Mouse (Mus musculus) neural tube, embryonic 12.5 days (tissue): ENCODE results near the gene Baz2b. TPM values are rescaled to one million over a fixed set of nuclear protein-coding genes. Genes with fewer than 3 reads are reported as not detected.
A peak's percentile ranks its signal among the peaks of the same experiment; 100 is the strongest.

Source experiments
- ATAC-seq: fragments of 200-750 bp; cut with Nextera tagmentation; 2 replicates; pipeline ENCODE4 v1.8.0; 2017; ENCODE audit warnings: low read depth, mild to moderate bottlenecking, moderate TSS enrichment, moderate library complexity; ENCODE audit not compliant: low FRiP score
- H3K27ac ChIP-seq: fragments of 300-500 bp; sonication (generic); 2 replicates; pipeline ENCODE4 v1.5.1; 2016
- H3K27me3 ChIP-seq: fragments of 300-500 bp; sonication (generic); replicated peaks from 2 replicates; pipeline ENCODE4 v1.6.1; 2016; ENCODE audit warnings: mild to moderate bottlenecking
- H3K36me3 ChIP-seq: fragments of 300-500 bp; sonication (generic); 2 replicates; pipeline ENCODE4 v1.6.1; 2016; ENCODE audit warnings: mild to moderate bottlenecking
- H3K4me1 ChIP-seq: fragments of 300-500 bp; sonication (generic); 2 replicates; pipeline ENCODE4 v1.6.1; 2016
- H3K4me2 ChIP-seq: fragments of 300-500 bp; sonication (generic); replicated peaks from 2 replicates; pipeline ENCODE4 v1.6.1; 2016; ENCODE audit warnings: mild to moderate bottlenecking
- H3K4me3 ChIP-seq: fragments of 300-500 bp; sonication (generic); 2 replicates; pipeline ENCODE4 v1.5.1; 2016
- H3K9ac ChIP-seq: fragments of 300-500 bp; sonication (generic); 2 replicates; pipeline ENCODE4 v1.6.1; 2016; ENCODE audit warnings: mild to moderate bottlenecking
- H3K9me3 ChIP-seq: fragments of 300-500 bp; sonication (generic); 2 replicates; pipeline ENCODE4 v1.6.1; 2016; ENCODE audit warnings: mild to moderate bottlenecking
- WGBS: fragments of 180-500 bp; shearing (Covaris S2); methylation state at CpG from one replicate; pipeline ENCODE4 v1.1.7; 2016; 5-methylcytosine and 5-hydroxymethylcytosine counted together
- polyA plus RNA-seq: library from polyadenylated mRNA; unstranded; fragments of >200 nt; fragmentation: Nextera tagmentation; extraction: Ambion mirVana; gene quantifications from 2 replicates; pipeline ENCODE4 v1.2.1, GENCODE M21; 2016

Baz2b gene
- 78.3 and 80.1 TPM in 2 replicates for polyA plus RNA-seq

- Histone ChIP-seq H3K36me3 (peaks cover 2% of the 10 kb centered on the region; the same call in 1 of the 2 replicates), H3K9ac (peak within 1 kb of the TSS; percentile 96), H3K4me1 (peaks cover 30% of the 10 kb centered on the region), H3K4me2 (peak within 1 kb of the TSS; percentile 73), H3K27me3 (peaks cover 12% of the 10 kb centered on the region; the same call in 1 of the 2 replicates), H3K9me3 (no peaks in the 10 kb centered on the region), H3K27ac (peak within 1 kb of the TSS; percentile 87), H3K4me3 (peak within 1 kb of the TSS; percentile 91)
- WGBS: under 1% methylated on average over 97 of the region's 109 CpGs
- ATAC-seq: peak; percentile 79
Measured at GRCm38 (mm10) chr2:60209703-60210651, at the start of gene Baz2b, which contains the start of gene March7. Gene Baz2b (minus strand): TSS chr2:60209839. Gene March7 (plus strand): TSS chr2:60209887.

GRCm38 (mm10) chr2:60259186-60259585 lies 49.5 kb upstream of the Baz2b start:
- no peaks in the 10 kb centered on the region; the same call in 1 of the 2 replicates for H3K36me3 ChIP-seq
- WGBS: 97% methylated on average over 5 of the region's 5 CpGs
- H3K4me3 ChIP-seq: no peak overlapping the region
- ATAC-seq: no peak
- H3K4me1 ChIP-seq: no peaks in the 10 kb centered on the region
- H3K4me2 ChIP-seq: no peak overlapping the region
- H3K27me3 ChIP-seq: no peaks in the 10 kb centered on the region
- H3K9me3 ChIP-seq: peaks cover 5% of the 10 kb centered on the region; the same call in 1 of the 2 replicates
- no peak overlapping the region for H3K27ac ChIP-seq
- H3K9ac ChIP-seq: no peak overlapping the region

- Histone ChIP-seq H3K4me3 (no peak overlapping the region), H3K27ac (no peak overlapping the region), H3K9me3 (peaks cover 5% of the 10 kb centered on the region; the same call in 1 of the 2 replicates), H3K4me2 (no peak overlapping the region), H3K27me3 (no peaks in the 10 kb centered on the region), H3K36me3 (no peaks in the 10 kb centered on the region; the same call in 1 of the 2 replicates), H3K9ac (no peak overlapping the region), H3K4me1 (no peaks in the 10 kb centered on the region)
- whole genome bisulfite sequencing: 89% methylated on average over 2 of the region's 2 CpGs
- no peak for ATAC-seq
Measured at GRCm38 (mm10) chr2:60256751-60257150, 47.1 kb upstream of the Baz2b start.

DNA sequence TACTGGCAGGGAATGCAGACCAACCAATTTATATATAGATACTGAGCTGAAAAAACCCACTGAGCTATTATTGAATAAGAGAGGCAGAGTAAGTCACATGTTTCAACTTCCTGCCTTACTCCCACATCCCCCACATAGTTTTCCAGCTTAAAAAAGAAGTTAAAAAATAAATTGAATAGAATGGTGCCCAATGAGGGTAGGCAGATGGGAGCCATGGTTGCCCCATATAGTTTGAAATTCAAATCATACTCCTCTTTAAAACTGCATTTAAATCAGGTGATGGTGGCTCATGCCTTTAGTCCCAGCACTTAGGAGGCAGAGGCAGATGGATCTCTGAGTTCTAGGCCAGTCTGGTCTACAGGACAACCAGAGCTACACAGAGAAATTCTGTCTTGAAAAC lies 43.9 kb upstream of the Baz2b start:
- H3K27me3 ChIP-seq: no peaks in the 10 kb centered on the region
- H3K4me1 ChIP-seq: no peaks in the 10 kb centered on the region
- no peak for ATAC-seq
- H3K36me3 ChIP-seq: peaks cover 7% of the 10 kb centered on the region; the same call in 1 of the 2 replicates
- no peak overlapping the region for H3K4me2 ChIP-seq
- no peak overlapping the region for H3K27ac ChIP-seq
- H3K9ac ChIP-seq: no peak overlapping the region
- no peak overlapping the region for H3K4me3 ChIP-seq
- H3K9me3 ChIP-seq: peaks cover 5% of the 10 kb centered on the region; the same call in 1 of the 2 replicates

GRCm38 (mm10) chr2:60252782-60253181 lies 43.1 kb upstream of the Baz2b start:
- Histone ChIP-seq H3K9ac (no peak overlapping the region), H3K4me3 (no peak overlapping the region), H3K4me2 (no peak overlapping the region), H3K4me1 (no peaks in the 10 kb centered on the region), H3K9me3 (no peaks in the 10 kb centered on the region), H3K27me3 (no peaks in the 10 kb centered on the region), H3K36me3 (peaks cover 7% of the 10 kb centered on the region; the same call in 1 of the 2 replicates), H3K27ac (no peak overlapping the region)
- WGBS: 89% methylated on average over 4 of the region's 4 CpGs
- no peak for ATAC-seq

DNA sequence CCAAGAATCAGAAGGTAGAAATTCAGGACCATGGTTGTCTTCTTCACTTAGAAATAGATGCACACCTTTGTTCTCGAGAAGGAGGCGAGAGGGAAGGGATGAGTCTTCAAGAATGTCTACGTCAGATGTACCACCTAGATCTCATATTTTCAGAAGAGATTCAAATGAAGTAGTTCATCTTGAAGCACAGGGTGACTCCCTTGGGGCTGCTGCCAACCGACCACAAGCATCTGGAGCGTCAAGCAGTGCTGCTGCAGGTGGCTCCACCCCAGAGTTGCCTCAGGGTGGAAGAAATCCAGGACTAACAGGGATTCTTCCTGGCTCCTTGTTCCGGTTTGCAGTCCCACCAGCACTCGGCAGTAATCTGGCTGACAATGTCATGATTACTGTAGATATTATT lies 24.9 kb upstream of the Baz2b start:
- Histone ChIP-seq H3K9me3 (no peaks in the 10 kb centered on the region), H3K36me3 (peaks cover 51% of the 10 kb centered on the region)

DNA sequence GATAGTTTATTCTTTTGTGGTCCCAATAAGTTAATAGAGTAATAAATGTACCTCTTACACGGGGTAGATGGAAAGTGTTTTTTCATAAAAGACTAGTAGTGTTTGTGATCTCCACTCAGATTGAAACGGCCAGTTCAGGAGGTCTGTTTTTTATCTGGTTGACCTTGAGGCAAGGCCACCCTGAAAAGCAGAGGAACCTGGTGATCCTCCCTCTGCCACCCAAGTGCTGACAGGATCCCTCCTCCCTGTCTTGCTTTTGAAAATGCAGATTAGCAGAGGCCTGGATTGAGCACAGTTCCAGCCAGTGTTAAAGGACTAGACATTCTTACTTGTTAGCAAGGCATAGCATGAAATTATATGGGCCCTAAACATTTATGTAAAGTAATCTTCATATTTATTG lies 23.5 kb upstream of the Baz2b start:
- no peaks in the 10 kb centered on the region for H3K4me1 ChIP-seq
- H3K4me3 ChIP-seq: no peak overlapping the region
- no peak for ATAC-seq
- no peak overlapping the region for H3K27ac ChIP-seq
- no peak overlapping the region for H3K9ac ChIP-seq
- no peaks in the 10 kb centered on the region for H3K27me3 ChIP-seq
- no peaks in the 10 kb centered on the region for H3K9me3 ChIP-seq
- H3K36me3 ChIP-seq: peaks cover 41% of the 10 kb centered on the region
- H3K4me2 ChIP-seq: no peak overlapping the region
- 82% methylated on average over 2 of the region's 2 CpGs for WGBS

More for the DNA sequence above, 24.9 kb upstream of the Baz2b start:
- Histone ChIP-seq H3K27me3 (no peaks in the 10 kb centered on the region), H3K4me1 (no peaks in the 10 kb centered on the region), H3K27ac (no peak overlapping the region), H3K4me3 (no peak overlapping the region), H3K4me2 (no peak overlapping the region), H3K9ac (no peak overlapping the region)
- ATAC-seq: no peak
- 86% methylated on average over 7 of the region's 7 CpGs for WGBS

- no peak overlapping the region for H3K9ac ChIP-seq
- ATAC-seq: no peak
- no peaks in the 10 kb centered on the region for H3K9me3 ChIP-seq
- no peak overlapping the region for H3K27ac ChIP-seq
- H3K27me3 ChIP-seq: no peaks in the 10 kb centered on the region
- H3K36me3 ChIP-seq: peaks cover 27% of the 10 kb centered on the region
- 96% methylated on average over 2 of the region's 2 CpGs for WGBS
- H3K4me3 ChIP-seq: no peak overlapping the region
- H3K4me2 ChIP-seq: no peak overlapping the region
- H3K4me1 ChIP-seq: no peaks in the 10 kb centered on the region
Measured at GRCm38 (mm10) chr2:60230361-60230760, 20.7 kb upstream of the Baz2b start.

DNA sequence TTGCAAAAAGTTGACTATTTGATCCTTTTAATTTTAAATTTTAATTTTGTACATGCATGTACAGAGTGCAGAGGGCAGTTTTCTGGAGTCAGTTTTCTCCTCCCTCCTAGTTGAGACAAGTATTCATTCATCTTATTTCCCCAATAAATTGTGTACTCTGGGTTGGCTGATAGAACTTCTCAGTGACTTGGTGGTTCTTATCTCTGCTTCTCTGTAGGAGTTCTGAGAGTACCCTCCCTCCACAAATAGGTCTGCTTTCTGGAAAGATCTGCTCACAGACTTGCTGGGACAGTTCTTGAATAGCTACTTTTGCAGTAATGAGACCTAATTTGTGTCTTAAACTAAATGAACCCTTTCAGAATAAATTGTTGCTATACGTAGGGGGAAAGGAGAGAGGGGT lies 18.8 kb upstream of the Baz2b start:
- ATAC-seq: no peak
- no peak overlapping the region for H3K9ac ChIP-seq
- H3K9me3 ChIP-seq: no peaks in the 10 kb centered on the region
- H3K4me3 ChIP-seq: no peak overlapping the region
- no peak overlapping the region for H3K4me2 ChIP-seq
- peaks cover 16% of the 10 kb centered on the region for H3K36me3 ChIP-seq
- WGBS: 92% methylated on average over 1 of the region's 1 CpGs
- no peak overlapping the region for H3K27ac ChIP-seq
- no peaks in the 10 kb centered on the region for H3K4me1 ChIP-seq
- no peaks in the 10 kb centered on the region for H3K27me3 ChIP-seq

DNA sequence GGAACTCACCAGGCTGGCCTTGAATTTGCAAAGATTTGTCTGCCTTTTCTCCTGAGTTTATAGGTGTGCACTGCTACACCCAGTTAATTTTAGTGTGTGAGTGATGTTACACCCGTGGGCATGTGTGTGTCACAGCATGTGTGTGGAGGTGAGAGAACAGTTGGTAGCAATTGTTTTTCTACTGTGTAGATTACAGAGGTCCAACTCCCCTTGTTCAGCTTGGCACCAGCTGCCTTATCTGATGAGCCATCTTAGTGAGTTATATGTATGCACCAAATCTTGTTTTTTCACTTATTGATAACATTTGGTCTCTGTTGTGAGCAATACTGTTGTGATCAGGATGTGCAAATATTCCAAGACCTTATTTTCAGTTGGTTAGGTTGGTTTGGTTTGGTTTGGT lies 13.8 kb upstream of the Baz2b start:
- Histone ChIP-seq H3K4me2 (no peak overlapping the region), H3K4me3 (no peak overlapping the region), H3K36me3 (no peaks in the 10 kb centered on the region), H3K4me1 (peaks cover 7% of the 10 kb centered on the region; the same call in 1 of the 2 replicates), H3K9me3 (no peaks in the 10 kb centered on the region), H3K27me3 (no peaks in the 10 kb centered on the region), H3K27ac (no peak overlapping the region), H3K9ac (no peak overlapping the region)
- no peak for ATAC-seq
- WGBS: 92% methylated on average over 1 of the region's 1 CpGs

- H3K36me3 ChIP-seq: no peaks in the 10 kb centered on the region
- no peak for ATAC-seq
- H3K27me3 ChIP-seq: no peaks in the 10 kb centered on the region
- peaks cover 7% of the 10 kb centered on the region; the same call in 1 of the 2 replicates for H3K4me1 ChIP-seq
- H3K4me2 ChIP-seq: no peak overlapping the region
- H3K4me3 ChIP-seq: no peak overlapping the region
- H3K27ac ChIP-seq: no peak overlapping the region
- no peak overlapping the region for H3K9ac ChIP-seq
- H3K9me3 ChIP-seq: no peaks in the 10 kb centered on the region
- 89% methylated on average over 2 of the region's 2 CpGs for WGBS
Measured at GRCm38 (mm10) chr2:60221954-60222353, 12.3 kb upstream of the Baz2b start.

DNA sequence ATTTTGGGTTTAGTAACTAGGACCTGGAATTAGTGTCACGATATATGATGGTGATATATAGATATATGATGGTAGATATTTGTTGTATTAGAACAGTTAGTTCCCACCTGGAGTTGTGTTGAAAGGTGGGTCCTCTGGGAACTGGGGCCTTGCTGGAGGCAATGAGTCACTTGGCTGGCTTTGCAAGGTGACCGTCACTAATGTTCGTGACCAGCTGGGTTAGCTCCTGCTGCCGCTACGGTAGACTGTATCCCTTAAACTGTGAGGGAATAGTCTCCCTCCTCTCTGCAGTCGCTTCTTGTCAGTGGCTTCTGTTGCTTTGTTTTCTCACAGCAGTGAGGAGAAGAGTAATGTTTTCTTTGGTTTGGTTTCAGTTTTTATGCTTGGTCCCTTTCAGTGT lies 11.6 kb upstream of the Baz2b start:
- Histone ChIP-seq H3K9ac (no peak overlapping the region), H3K9me3 (no peaks in the 10 kb centered on the region), H3K4me2 (no peak overlapping the region), H3K27ac (no peak overlapping the region), H3K4me3 (no peak overlapping the region), H3K36me3 (no peaks in the 10 kb centered on the region), H3K27me3 (no peaks in the 10 kb centered on the region), H3K4me1 (peaks cover 7% of the 10 kb centered on the region; the same call in 1 of the 2 replicates)
- no peak for ATAC-seq
- 43% methylated on average over 6 of the region's 6 CpGs for WGBS
